Mouse (Mus musculus) G1E (cell line): ENCODE results near the gene Chst12. TPM values are rescaled to one million over a fixed set of nuclear protein-coding genes. Genes with fewer than 3 reads are reported as not detected.
A peak's percentile ranks its signal among the peaks of the same experiment; 100 is the strongest.
"Not testable (repeated sequence)": the region's sequence is repeated elsewhere in the genome, so short reads cannot be mapped to it uniquely, and the experiment has no call there.

ENCODE experiments used
- ATAC-seq: 2 replicates; pipeline ENCODE4 v1.8.0; 2016; ENCODE audit warnings: mild to moderate bottlenecking; ENCODE audit not compliant: insufficient number of reproducible peaks, poor library complexity, low FRiP score, severe bottlenecking; ENCODE audit errors: extremely low read depth
- DNase-seq: peaks from one replicate; pipeline ENCODE4 v3.0.0; 2012; ENCODE audit warnings: low spot score
- H3K27me3 ChIP-seq: 2 replicates; pipeline ENCODE4 v1.6.1; 2012; ENCODE audit warnings: mild to moderate bottlenecking, low read length, inconsistent platforms; ENCODE audit not compliant: insufficient read depth
- H3K36me3 ChIP-seq: replicated peaks from 2 replicates; pipeline ENCODE3; 2012; ENCODE audit warnings: mild to moderate bottlenecking, inconsistent platforms
- H3K4me1 ChIP-seq: 2 replicates; pipeline ENCODE4 v1.6.1; 2012; ENCODE audit warnings: low read depth, low read length, inconsistent platforms, mixed read lengths; ENCODE audit not compliant: insufficient read depth
- H3K4me3 ChIP-seq: 2 replicates; pipeline ENCODE4 v1.5.1; 2012; ENCODE audit warnings: low read depth, mild to moderate bottlenecking, inconsistent platforms, low read length, moderate library complexity, mixed read lengths
- H3K9me3 ChIP-seq: replicated peaks from 2 replicates; pipeline ENCODE4 v1.6.1; 2012; ENCODE audit warnings: inconsistent platforms
- CTCF ChIP-seq: IDR thresholded peaks from 2 replicates; pipeline ENCODE4 v1.5.1; 2012; ENCODE audit warnings: low read depth, low read length, inconsistent platforms, mixed read lengths
- GATA1 ChIP-seq: IDR thresholded peaks from 2 replicates; pipeline ENCODE4 v1.6.1; 2012; ENCODE audit warnings: borderline replicate concordance, low read length, inconsistent platforms, mixed read lengths
- GATA2 ChIP-seq: IDR thresholded peaks from 2 replicates; pipeline ENCODE4 v1.6.1; 2012; ENCODE audit warnings: low read depth, low read length, inconsistent platforms, borderline replicate concordance
- POLR2AphosphoS5 ChIP-seq: IDR thresholded peaks from 2 replicates; pipeline ENCODE4 v1.6.1; 2012; ENCODE audit warnings: low read depth, low read length, inconsistent platforms; ENCODE audit not compliant: insufficient replicate concordance
- TAL1 ChIP-seq: conservative IDR thresholded peaks from 2 replicates; pipeline ENCODE4 v1.6.1; 2012; ENCODE audit warnings: low read depth, low read length, inconsistent platforms, mixed read lengths
- polyA plus RNA-seq: library from polyadenylated mRNA; stranded (reverse); fragments of >175 nt; gene quantifications from 2 replicates; pipeline ENCODE4 v1.2.3, GENCODE M21; 2012
- total RNA-seq, 2 experiments: library from RNA; stranded (forward) in 1 of 2; stranded (reverse) in 1 of 2; fragments of 200-1000 nt in 1 of 2; fragments of >200 nt in 1 of 2; fragmentation: Nextera tagmentation in 1 of 2; gene quantifications; 2 replicates each; pipeline ENCODE4 v1.2.3; 2014 to 2017

Gene Chst12
- total and polyA plus RNA-seq, 3 experiments: 0.16 to 0.36 TPM; not detected in 1

DNA sequence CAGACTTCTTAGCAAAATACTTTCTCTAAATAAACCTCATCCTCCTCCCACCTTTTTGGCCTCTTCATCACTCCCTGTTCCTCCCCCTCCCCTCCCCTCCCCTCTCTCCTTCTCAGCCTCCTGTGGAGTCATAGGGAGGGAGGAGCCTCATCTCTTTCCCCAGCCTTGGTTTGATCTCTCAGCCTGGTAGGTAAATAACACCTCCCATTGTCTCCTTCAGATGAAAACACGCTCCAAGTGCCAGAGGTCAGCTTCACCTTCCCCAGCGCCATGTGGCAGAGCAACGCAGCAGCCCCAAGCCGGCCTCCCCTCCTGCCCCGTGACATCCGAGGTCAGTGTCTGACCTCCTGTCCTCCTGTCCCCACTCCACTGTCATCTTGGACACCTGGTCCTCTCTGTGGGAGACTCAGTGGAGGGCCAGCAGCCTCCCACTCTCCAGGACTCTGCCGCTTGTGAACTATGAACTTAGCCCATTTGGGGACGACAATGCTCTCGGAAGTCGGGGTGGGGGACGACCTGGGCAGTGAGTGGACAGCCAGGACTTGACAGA is 12.6 kb upstream of the Chst12 start:
- no peak for ATAC-seq

DNA sequence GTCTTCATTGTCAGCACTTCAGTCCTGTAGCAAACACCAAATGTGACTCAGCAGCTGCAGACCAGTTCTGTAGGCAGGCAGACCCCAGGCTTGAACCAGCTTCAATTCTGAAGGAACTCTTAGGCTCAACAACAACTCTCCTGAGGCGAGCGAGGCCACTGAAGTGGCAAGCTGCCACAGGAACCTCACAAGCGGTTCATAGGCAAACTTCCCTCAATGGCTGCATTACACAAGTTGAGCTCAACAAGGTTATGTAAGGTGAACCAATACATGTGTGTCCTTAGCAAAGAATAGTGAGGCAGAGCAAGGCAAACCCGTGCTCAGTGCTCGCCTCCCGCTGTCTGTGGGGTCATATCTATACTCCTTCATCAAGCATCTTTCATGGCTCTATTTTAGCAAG is 7.2 kb upstream of the Chst12 start:
- H3K36me3 ChIP-seq: no peaks in the 10 kb centered on the region
- H3K4me1 ChIP-seq: no peaks in the 10 kb centered on the region
- TF ChIP-seq CTCF: no peak
- H3K9me3 ChIP-seq: no peaks in the 10 kb centered on the region
- peaks cover 15% of the 10 kb centered on the region for H3K27me3 ChIP-seq
- DNase-seq (no peak), ATAC-seq (no peak)
- H3K4me3 ChIP-seq: no peak overlapping the region

More for the DNA sequence above, 12.6 kb upstream of the Chst12 start:
- H3K4me3 ChIP-seq: no peak overlapping the region
- H3K9me3 ChIP-seq: no peaks in the 10 kb centered on the region
- no peaks in the 10 kb centered on the region for H3K36me3 ChIP-seq
- peaks cover 22% of the 10 kb centered on the region for H3K27me3 ChIP-seq
- no peaks in the 10 kb centered on the region for H3K4me1 ChIP-seq
- TF ChIP-seq GATA2 (no peak), GATA1 (no peak), CTCF (no peak), TAL1 (no peak), POLR2AphosphoS5 (no peak)
- no peak for DNase-seq

DNA sequence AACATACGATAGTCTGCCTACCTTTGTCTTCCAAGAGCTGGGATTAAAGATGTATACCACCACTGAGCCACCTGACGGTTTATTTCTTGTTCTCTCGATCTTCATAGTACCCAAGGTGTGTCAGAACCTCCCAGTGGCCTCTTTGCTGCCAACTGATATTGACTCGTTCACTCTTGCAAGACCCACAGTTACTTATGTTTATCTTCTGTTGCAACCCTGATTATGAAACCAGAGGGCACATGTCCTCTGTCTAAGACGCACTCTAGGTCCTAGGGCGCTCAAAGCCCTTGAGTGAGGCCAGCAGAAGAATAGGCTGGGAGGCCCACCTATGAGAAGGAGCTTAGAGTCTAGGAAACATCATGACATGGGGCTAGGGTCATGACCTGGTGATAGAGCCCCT is 4.6 kb upstream of the Chst12 start:
- no peak for ATAC-seq
- DNase-seq: no peak
- Histone ChIP-seq H3K27me3 (peaks cover 24% of the 10 kb centered on the region), H3K9me3 (peaks cover 6% of the 10 kb centered on the region), H3K4me1 (peaks cover 8% of the 10 kb centered on the region), H3K4me3 (no peak overlapping the region), H3K36me3 (no peaks in the 10 kb centered on the region)
- TF ChIP-seq TAL1: no peak
- TF ChIP-seq POLR2AphosphoS5: no peak
- no peak for TF ChIP-seq CTCF
- TF ChIP-seq GATA2: no peak
- TF ChIP-seq GATA1: no peak

DNA sequence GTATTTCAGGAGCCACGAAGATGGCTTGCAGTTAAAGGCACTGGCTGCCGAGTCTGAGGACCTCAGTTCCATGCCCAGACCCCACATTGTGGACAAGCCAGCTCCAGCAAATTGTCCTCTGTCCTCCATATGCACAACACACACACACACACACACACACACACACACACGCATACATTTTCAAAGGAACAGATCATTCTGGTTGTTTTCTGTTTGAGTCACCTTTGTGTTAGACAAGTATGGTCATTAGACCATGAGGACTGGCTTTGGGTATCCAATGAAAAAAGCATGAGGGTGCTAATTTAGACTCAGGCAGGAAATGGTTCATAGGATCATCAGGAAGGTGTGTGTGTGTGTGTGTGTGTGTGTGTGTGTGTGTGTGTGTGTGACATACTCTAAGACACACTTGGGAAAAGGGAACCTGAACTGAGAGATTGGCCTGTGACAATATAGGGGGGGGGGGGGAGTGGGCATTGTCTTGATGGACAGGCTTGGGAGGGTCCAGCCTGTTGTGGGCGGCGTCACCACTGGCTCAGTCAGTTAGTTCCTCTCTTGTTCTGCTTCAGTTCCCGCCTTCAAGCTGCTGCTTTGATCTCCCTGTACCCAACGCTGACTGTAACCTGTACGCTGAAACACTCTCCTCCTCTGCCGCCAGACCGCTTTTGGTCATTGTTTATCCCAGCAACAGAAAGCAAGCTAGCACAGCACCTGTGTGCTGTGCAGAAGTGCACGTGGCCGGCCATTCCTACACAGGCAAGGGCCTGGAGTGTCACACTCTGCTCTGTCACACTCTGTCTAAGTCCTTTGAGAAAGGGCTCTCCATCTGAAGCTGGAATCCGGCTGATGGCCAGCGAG is 3.1 kb upstream of the Chst12 start:
- Histone ChIP-seq H3K4me1 (peaks cover 10% of the 10 kb centered on the region), H3K4me3 (no peak overlapping the region), H3K27me3 (peaks cover 27% of the 10 kb centered on the region), H3K36me3 (no peaks in the 10 kb centered on the region), H3K9me3 (peaks cover 7% of the 10 kb centered on the region)
- DNase-seq (no peak), ATAC-seq (peak; percentile 42; the same call in 1 of the 2 replicates)
- TF ChIP-seq CTCF: no peak
- TF ChIP-seq GATA1: no peak
- no peak for TF ChIP-seq GATA2
- no peak for TF ChIP-seq POLR2AphosphoS5
- TF ChIP-seq TAL1: no peak

DNA sequence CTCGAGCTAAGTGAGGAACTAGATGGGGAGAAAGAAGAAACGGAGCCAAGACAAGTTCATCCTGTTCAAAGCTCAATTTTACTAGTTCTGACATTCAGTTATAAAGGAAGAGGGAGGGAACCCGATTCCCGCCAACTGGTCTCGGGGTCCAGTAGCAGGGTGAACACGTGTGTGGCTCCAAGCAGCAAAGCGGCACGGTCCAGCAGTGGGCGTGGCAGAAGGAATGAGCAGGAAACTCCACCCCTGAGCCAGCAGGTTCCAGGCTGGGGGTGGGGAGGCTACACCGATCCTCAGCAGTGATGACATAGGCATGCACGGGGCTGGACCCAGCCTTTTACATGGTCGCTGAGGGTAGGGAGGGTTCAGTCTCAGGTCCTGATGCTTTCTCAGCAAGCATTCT is 2.4 kb upstream of the Chst12 start:
- not testable (repeated sequence) for H3K4me3 ChIP-seq, ATAC-seq, DNase-seq, H3K36me3 ChIP-seq, H3K9me3 ChIP-seq
- H3K4me1 ChIP-seq: peaks cover 15% of the 10 kb centered on the region
- peaks cover 32% of the 10 kb centered on the region for H3K27me3 ChIP-seq

DNA sequence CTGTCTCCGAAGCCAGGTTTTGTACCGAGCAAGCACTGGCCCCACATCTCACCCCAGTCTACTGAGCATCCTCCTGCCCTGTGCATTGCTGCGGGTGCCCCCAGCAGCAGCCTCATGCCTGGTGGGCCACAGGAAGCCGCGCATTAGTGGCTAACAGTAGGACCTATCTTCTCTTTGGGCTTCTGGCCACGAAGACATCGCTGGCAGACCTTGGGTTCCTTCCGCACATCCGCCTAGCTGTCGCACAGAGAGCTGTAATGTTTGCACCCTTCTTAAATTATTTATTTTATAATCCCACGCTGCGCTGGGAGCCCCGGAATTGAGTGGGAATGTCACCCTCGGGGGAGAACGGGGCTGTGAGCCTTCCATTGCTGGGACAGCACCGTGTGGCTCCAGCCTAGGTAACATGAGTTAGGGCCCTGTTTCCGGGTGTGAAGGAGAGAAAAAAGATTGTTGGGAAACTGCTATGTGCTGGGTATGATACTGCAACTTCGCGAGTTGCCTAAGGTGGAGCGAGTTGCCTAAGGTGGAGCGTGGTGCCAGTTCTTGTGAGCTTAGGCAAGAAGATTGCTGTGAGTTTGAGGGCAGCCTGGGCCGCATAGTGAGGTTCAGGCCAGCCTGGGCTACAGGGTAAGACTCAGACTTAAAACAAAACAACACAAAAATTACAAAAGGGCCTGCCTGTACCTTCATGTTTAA is 895 bp downstream of the Chst12 start:
- Histone ChIP-seq H3K27me3 (peaks cover 38% of the 10 kb centered on the region), H3K9me3 (peaks cover 7% of the 10 kb centered on the region), H3K4me1 (peaks cover 28% of the 10 kb centered on the region), H3K4me3 (no peak overlapping the region), H3K36me3 (no peaks in the 10 kb centered on the region)
- DNase-seq: no peak
- TF ChIP-seq GATA1 (no peak), TAL1 (no peak), CTCF (no peak), POLR2AphosphoS5 (no peak), GATA2 (no peak)
- ATAC-seq: no peak
